Mouse (Mus musculus): ENCODE measurements around the gene Ephb2. TPM values are rescaled to one million over a fixed set of nuclear protein-coding genes. Genes with fewer than 3 reads are reported as not detected.
A peak's percentile ranks its signal among the peaks of the same experiment; 100 is the strongest.

The Ephb2 gene
- polyA plus RNA-seq (2012; rRNA removed) = 4.6 and 6.8 TPM in 2 replicates

DNA sequence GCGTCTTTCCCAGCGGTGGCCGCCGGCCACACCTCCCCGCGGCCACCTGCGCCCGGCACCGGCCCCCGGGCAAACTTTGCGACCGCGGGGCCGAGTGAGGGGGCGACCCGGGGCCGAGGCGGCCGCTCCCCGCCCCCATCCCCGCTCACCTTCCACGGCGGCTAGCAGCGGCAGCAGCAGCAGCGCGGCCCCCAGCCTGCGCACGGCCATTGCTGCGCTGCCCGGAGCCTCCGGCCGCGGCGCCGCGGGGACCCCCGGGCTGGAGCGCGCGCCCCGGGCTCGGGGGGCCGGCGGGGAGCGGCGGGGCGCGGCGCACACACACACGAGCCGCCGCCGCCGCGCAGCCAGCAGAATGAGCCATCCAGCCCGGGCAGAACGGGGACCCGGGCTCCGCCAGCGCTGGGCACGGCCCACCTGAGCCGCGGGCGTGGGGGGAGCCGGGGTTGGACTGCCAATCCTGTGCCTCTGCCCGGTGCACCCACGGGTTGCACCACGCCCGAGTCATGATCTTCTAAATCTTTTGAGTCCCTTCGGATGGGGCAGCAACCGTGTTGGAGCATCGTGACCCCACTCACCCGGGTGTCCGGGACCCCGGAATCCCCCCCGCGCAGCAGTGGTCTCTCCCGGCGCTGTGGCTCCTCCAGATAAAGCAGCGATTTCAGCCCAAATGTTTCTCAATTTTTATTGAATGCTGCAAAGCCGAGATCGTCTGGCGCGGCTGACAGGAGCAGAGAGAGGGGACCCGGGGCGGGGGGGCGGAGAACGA lies at the start of gene Ephb2:
Gene Ephb2 (minus strand): TSS at position 368 of the 766 bp plus-strand sequence.
- DNase-seq = peak; percentile 61
- TF ChIP-seq CTCF (IDR thresholded peaks at IDR 0.05; ENCODE audit: insufficient read depth, low read length) (no peak), POLR2A (IDR thresholded peaks at IDR 0.05; ENCODE audit: borderline replicate concordance, extremely low read depth, low read depth, low read length) (no peak)
- Histone ChIP-seq H3K4me3 (replicated peaks; ENCODE audit: extremely low read depth, low read depth, low read length) (peak within 1 kb of the TSS; percentile 21), H3K4me1 (ENCODE audit: control insufficient read depth, insufficient read depth, low read length) (no peaks in the 10 kb centered on the region; the same call in 1 of the 2 replicates)
- WGBS = 1% methylated on average over 87 of the region's 88 CpGs

DNA sequence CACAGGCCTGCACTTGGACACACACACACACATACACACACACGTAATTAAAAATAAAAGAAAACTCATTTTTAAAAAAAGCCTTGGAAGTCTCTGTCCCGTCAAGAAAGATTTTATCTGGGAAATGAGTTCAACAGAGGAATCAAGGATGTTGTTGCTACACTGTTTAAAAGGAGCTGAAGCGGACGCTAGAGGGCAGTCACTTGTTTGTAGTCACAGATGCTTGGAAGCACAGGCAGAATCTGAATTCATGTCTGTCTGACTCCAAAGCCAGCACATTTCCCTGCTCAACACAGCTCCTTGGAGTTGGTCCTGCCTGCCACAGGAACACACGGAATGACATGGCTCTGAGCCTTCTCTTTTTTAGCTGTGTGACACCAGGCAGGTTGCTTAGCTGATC lies 42.8 kb upstream of the Ephb2 start:
- H3K4me1 ChIP-seq (ENCODE audit: control insufficient read depth, insufficient read depth, low read length) = no peaks in the 10 kb centered on the region
- no peak overlapping the region for H3K4me3 ChIP-seq (replicated peaks; ENCODE audit: extremely low read depth, low read depth, low read length)
- 20% methylated on average over 5 of the region's 5 CpGs for WGBS
- DNase-seq = no peak
- TF ChIP-seq CTCF (IDR thresholded peaks at IDR 0.05; ENCODE audit: insufficient read depth, low read length) = no peak
- TF ChIP-seq POLR2A (IDR thresholded peaks at IDR 0.05; ENCODE audit: borderline replicate concordance, extremely low read depth, low read depth, low read length) = no peak

DNA sequence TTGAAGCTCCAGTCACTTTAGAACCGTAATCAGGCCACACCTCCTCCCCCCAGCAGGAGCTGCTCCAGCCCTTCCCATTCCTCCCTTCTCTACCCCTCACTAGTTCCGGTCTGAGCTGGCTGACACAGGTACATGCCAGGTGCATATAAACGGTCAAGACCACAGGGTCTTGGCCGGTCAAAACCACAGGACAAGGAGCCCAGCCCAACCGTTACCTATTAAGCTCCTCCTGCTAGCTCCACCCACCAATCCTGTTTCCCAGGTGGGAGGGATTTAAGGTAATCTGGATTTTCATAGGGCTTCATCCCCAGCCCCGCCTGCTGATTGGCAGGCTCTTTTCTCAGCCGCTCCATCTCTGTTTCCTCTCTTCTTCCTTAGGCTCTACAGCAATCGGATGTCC lies 42.4 kb upstream of the Ephb2 start:
- WGBS = 44% methylated on average over 8 of the region's 8 CpGs
- no peak overlapping the region for H3K4me3 ChIP-seq (replicated peaks; ENCODE audit: extremely low read depth, low read depth, low read length)
- no peaks in the 10 kb centered on the region for H3K4me1 ChIP-seq (ENCODE audit: control insufficient read depth, insufficient read depth, low read length)
- no peak for TF ChIP-seq CTCF (IDR thresholded peaks at IDR 0.05; ENCODE audit: insufficient read depth, low read length)
- TF ChIP-seq POLR2A (IDR thresholded peaks at IDR 0.05; ENCODE audit: borderline replicate concordance, extremely low read depth, low read depth, low read length) = no peak
- DNase-seq = no peak

DNA sequence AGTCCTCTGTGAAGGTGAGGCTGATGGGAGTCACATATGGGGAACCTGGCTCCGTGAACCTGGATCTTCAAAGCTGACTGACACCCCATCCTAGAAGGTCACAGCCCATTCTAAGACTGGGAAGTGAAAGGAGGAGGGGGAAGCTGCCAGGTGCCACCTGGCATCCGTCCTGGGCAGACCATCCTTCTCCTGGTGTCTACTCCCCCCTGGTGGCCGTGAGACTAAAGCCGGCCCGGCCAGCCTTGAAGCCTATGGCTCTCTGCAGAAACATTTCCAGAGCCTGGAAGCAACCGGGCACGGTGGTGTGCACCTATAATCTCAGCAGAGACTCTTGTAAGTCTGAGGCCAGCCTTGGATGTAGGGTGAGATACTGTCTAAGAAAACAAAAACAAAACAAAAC lies 41.2 kb upstream of the Ephb2 start:
- WGBS = 15% methylated on average over 7 of the region's 7 CpGs
- TF ChIP-seq POLR2A (IDR thresholded peaks at IDR 0.05; ENCODE audit: borderline replicate concordance, extremely low read depth, low read depth, low read length) = no peak
- 0 out of 2 replicates have a peak, but pooled peaks have one; percentile 22 for TF ChIP-seq CTCF (IDR thresholded peaks at IDR 0.05; ENCODE audit: insufficient read depth, low read length)
- Histone ChIP-seq H3K4me1 (ENCODE audit: control insufficient read depth, insufficient read depth, low read length) (no peaks in the 10 kb centered on the region), H3K4me3 (replicated peaks; ENCODE audit: extremely low read depth, low read depth, low read length) (no peak overlapping the region)
- no peak for DNase-seq

DNA sequence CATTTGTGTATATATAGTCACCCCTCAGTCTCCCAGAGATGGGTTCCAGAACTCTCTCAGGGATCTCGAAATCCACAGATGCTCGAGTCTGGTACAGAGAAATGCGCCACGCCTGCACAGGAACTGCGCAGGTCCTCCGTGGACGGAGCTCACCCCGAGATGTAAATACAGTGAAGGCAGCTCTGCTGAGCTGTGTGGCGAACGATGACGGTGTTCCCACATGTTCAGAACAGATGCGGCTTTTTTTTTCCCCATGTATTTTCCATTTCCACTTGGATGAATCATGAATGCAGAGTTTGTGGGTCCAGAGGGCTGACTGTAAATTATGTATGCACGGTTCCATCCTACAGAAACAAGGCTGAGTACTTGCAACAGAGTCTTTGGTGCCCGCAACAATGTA lies 39.2 kb upstream of the Ephb2 start:
- Histone ChIP-seq H3K4me3 (replicated peaks; ENCODE audit: extremely low read depth, low read depth, low read length) (no peak overlapping the region), H3K4me1 (ENCODE audit: control insufficient read depth, insufficient read depth, low read length) (no peaks in the 10 kb centered on the region)
- 84% methylated on average over 14 of the region's 14 CpGs for WGBS
- no peak for DNase-seq
- TF ChIP-seq CTCF (IDR thresholded peaks at IDR 0.05; ENCODE audit: insufficient read depth, low read length) = no peak
- no peak for TF ChIP-seq POLR2A (IDR thresholded peaks at IDR 0.05; ENCODE audit: borderline replicate concordance, extremely low read depth, low read depth, low read length)

DNA sequence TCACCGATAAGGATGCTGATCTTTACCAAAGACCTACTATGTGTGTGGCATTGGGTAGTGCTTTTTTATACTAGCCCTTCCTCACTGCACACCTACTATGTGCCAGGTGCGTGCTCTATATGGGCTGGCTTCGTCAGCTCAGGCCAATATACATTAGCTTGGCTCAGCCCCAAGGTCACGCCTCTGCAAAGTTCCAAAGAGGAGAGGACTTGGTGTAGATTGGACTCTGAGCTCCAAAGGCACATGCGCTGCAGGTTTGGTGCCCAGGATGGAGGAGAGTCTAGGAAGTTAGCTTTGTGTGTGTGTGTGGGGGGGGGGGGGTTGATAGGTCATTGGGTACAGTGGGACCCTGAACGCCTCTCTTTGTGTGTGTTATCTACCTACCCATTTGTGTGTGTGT lies 32.6 kb upstream of the Ephb2 start:
- DNase-seq = no peak
- H3K4me3 ChIP-seq (replicated peaks; ENCODE audit: extremely low read depth, low read depth, low read length) = no peak overlapping the region
- 64% methylated on average over 6 of the region's 6 CpGs for WGBS
- TF ChIP-seq CTCF (IDR thresholded peaks at IDR 0.05; ENCODE audit: insufficient read depth, low read length) (no peak), POLR2A (IDR thresholded peaks at IDR 0.05; ENCODE audit: borderline replicate concordance, extremely low read depth, low read depth, low read length) (no peak)
- H3K4me1 ChIP-seq (ENCODE audit: control insufficient read depth, insufficient read depth, low read length) = no peaks in the 10 kb centered on the region

DNA sequence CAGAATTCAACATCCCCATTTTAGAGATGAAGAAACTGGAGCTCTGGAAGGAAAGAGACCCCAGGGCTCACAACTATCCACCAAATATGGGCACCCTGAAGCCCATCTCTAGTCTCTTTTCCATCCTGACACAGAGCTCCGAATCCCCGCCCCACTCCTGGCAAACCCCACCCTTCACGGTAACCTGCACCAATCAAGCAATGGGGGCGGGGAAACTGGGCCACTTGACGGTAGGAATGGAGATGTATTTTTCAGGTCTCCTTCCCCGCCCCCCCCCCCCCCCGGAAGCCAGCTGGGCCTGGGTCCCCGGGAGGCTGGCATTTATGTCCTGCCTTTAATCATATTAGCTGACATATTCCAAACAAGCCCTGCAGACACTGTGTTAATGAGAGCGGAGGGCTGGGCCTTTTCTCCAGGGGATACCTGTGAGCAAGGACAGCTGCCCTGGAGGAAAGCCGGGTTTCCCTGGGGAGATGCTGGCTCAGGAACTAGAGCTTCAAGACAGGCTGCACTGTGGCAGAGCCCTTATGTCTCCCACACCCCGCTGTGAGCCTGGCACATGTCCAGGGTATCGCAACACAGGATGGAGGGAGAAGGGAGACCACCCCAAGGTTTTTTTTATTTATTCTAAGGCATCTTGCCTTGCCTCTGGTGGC lies 32.0 kb upstream of the Ephb2 start:
- TF ChIP-seq POLR2A (IDR thresholded peaks at IDR 0.05; ENCODE audit: borderline replicate concordance, extremely low read depth, low read depth, low read length) (no peak), CTCF (IDR thresholded peaks at IDR 0.05; ENCODE audit: insufficient read depth, low read length) (no peak)
- Histone ChIP-seq H3K4me1 (ENCODE audit: control insufficient read depth, insufficient read depth, low read length) (no peaks in the 10 kb centered on the region), H3K4me3 (replicated peaks; ENCODE audit: extremely low read depth, low read depth, low read length) (no peak overlapping the region)
- WGBS = 13% methylated on average over 12 of the region's 12 CpGs
- no peak for DNase-seq

DNA sequence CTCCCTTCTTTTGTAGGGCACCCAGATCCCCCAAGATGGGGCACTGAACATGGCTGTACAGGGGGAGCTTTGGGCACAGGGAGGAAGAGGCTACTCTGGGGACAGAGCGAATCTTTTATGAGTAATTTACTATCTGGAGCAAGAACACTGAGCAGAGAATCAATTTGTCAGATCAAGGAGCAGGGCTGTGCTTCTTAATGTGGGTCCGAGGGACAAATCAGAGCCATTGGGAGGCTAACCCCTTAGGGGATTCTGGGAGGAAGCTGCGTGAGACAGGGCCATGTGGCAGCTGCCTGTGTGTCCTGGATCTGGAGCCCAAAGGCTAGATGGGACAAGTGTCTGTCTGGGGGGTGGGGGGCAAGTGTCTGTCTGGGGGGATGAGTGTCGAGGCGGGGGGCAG lies 29.7 kb upstream of the Ephb2 start:
- H3K4me1 ChIP-seq (ENCODE audit: control insufficient read depth, insufficient read depth, low read length) = no peaks in the 10 kb centered on the region
- H3K4me3 ChIP-seq (replicated peaks; ENCODE audit: extremely low read depth, low read depth, low read length) = no peak overlapping the region
- TF ChIP-seq POLR2A (IDR thresholded peaks at IDR 0.05; ENCODE audit: borderline replicate concordance, extremely low read depth, low read depth, low read length) = no peak
- TF ChIP-seq CTCF (IDR thresholded peaks at IDR 0.05; ENCODE audit: insufficient read depth, low read length) = no peak
- 66% methylated on average over 5 of the region's 5 CpGs for WGBS
- DNase-seq = no peak

DNA sequence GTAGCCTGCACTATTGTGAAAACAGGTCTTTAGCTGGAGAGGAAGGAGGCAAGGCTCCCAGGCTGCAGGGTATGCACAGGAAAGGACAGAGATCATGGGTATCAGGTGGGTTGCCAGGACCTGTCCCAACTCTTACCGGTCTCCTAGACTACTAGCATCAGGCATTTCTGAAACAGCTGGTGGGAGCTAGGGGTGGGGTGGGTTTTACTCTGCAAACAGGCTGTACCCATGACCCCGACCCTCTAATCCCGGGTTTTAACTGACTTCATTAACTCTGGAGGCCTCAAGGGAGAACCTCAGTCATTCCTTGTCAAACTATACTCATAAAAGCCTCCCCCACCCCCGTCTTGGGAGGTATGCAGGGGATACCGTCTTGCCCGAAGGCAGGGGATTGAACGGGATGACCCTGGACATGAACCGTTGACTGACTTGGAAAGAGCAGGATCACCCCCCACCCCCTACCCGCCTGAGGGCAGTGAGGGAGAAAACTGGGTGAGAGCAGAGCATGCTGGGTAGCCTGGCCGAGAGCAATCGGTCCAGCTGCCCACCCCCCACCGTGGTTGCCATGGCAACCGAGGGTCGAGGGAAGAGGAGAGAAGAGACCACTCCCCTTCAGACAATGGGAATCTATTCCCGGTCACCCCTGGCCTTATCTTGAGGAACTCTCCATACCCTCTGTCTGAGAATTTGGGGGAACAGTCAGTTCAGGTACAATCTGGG lies 29.1 kb upstream of the Ephb2 start:
- TF ChIP-seq CTCF (IDR thresholded peaks at IDR 0.05; ENCODE audit: insufficient read depth, low read length) = no peak
- no peak for TF ChIP-seq POLR2A (IDR thresholded peaks at IDR 0.05; ENCODE audit: borderline replicate concordance, extremely low read depth, low read depth, low read length)
- no peak for DNase-seq
- WGBS = 19% methylated on average over 15 of the region's 15 CpGs
- no peak overlapping the region for H3K4me3 ChIP-seq (replicated peaks; ENCODE audit: extremely low read depth, low read depth, low read length)
- H3K4me1 ChIP-seq (ENCODE audit: control insufficient read depth, insufficient read depth, low read length) = no peaks in the 10 kb centered on the region

All from lung, adult 2 months (tissue).